Mouse (Mus musculus) lung, postnatal 14 days (tissue): Measurements from ENCODE around the gene Bcar1.

ENCODE experiments used
- DNase-seq: peaks from one replicate; pipeline ENCODE4 v3.0.0; 2021

The Bcar1 gene

GRCm38 (mm10) chr8:111769296-111769695 lies 25.7 kb upstream of the Bcar1 start:
- no peak for DNase-seq

DNA sequence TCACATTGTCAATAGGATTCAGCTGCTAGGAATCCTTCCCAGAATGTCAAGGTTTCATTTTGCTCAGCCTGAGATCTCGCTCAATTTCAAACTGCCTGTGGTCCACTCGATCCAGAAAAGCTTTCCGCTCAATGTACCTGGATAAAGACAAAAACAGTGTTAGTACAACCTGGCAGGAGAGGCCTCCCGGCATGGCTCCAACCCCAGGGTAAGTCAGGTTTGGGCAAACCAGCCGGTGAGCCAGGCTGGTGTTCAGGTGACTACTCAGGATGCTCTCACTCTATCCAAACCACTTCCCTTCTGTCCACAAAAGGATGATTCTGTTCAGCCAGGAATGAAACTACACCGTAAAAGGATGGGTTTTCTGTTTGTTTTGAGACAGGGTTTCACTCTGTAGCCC lies 25.0 kb upstream of the Bcar1 start:
- DNase-seq: no peak

GRCm38 (mm10) chr8:111765616-111766015 lies 22.0 kb upstream of the Bcar1 start:
- no peak for DNase-seq

GRCm38 (mm10) chr8:111765096-111765495 lies 21.5 kb upstream of the Bcar1 start:
- DNase-seq: no peak

- no peak for DNase-seq
These were observed 17.1 kb upstream of the Bcar1 start for GRCm38 (mm10) chr8:111760708-111761107.

GRCm38 (mm10) chr8:111758817-111759216 lies 15.2 kb upstream of the Bcar1 start:
- no peak for DNase-seq

DNA sequence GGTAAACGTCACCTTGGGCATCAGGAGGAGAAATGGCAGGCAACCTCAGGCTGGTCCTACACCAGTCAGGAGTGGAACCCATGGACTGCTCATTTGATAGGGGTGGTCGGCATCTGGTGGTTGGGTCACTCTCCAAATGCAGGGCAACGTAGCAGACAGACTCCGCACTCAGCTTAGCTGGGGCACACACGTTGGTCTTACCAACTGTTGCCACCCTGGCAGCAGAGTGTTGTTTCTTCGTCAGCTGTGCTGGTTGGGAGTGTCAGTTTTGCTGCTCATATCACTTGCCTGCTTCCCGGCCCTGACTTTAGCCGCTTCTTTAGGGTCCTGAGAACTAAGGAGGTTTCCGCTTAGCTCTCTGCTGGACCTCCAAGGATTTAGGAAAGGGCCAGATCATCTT lies 14.0 kb upstream of the Bcar1 start:
- no peak for DNase-seq

GRCm38 (mm10) chr8:111754736-111755135 lies 11.1 kb upstream of the Bcar1 start:
- DNase-seq: no peak

DNA sequence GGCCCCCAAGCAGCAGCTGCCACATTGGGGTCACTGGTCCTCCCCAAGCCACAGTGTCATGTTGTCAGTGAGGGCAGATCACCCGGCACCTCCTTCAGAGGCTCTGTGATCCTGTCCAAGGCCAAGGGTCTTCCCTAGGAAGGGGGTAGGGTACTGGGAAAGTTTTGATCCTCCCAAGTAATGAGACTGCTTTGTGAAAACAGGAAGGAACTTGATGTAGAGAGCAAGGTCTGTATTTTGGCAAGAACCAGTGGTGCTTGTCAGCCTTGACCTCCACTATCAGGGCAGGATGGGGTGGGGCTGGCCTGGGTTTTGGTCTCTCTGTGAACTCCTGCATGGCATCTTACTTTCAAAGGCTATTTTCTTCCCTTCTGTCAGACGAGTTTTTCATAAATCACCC lies 10.5 kb upstream of the Bcar1 start:
- DNase-seq: no peak

- DNase-seq: no peak
These were observed 5.2 kb upstream of the Bcar1 start for GRCm38 (mm10) chr8:111748766-111749165.

DNA sequence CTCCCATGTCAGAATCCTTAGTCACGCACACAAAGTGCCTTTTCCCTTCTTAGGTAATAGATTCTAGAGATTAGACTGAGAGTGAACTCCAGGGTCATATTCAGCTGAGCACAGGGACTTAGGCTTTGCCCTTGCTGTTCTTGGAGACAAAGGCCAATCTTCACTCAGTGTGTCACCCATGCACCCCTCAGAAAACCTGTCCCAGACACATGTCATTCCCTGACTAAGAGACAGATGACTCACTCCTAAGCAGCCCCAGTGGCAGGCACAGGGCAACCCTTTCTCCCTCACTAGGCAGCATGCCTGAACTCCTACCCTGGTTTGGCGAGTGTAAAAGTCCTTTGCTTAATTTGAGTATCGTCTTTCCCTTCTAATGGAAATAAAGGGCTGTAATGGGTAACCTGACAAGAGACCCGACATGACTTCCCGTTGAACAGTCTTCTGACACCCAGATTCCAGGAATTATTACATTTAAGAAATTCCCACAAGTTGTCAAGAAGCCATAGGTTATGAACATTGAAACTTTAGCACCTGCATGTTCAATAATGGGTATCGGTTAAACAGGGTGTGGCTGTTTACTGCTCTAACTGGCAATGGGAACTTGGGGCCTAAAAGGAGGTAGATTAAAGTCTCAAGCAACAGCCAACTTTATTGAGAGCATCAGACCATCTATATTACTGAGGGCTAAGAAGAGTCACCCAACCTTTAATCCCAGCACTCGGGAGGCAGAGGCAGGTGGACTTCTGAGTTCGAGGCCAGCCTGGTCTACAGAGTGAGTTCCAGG lies 4.4 kb upstream of the Bcar1 start:
- no peak for DNase-seq

- no peak for DNase-seq
These were observed 3.2 kb upstream of the Bcar1 start for GRCm38 (mm10) chr8:111746582-111747465.

- peak; percentile 81 for DNase-seq
These were observed 2.2 kb upstream of the Bcar1 start for GRCm38 (mm10) chr8:111745591-111746418.

- no peak for DNase-seq
These were observed 1.5 kb upstream of the Bcar1 start for GRCm38 (mm10) chr8:111745086-111745485.

DNA sequence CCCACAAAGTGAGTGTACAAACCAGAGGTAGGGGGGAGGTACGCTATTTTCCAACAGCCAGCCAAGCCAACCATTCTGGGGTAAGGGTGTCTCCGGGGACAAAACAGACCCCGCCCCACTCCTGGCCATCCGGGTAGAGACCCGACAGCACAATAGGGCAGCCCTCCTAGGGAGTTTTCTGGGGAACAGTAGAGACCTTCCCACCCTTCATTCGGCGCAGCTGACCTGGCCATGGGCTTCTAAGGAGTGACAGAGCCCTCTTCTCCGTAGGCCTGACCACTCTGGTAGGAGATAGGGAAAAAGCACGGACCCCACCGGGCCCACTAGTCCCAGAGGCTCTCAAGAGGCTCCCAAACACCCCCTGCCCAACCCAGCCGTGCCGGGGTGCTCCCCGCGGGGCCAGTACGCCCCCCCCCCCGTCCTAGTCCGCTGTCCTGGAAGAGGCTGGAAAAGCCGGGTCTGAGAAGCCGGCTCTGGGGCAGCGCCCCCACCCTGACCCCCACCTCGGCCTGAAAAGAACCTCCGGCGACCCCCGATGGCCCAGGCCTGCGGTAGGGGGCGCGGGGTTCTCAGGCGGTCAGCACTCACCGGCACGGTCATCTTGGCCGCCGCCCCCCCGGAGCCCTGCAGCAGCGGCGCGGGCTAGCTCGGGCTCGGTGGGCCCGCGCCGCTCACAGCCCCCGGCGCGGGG lies 363 bp downstream of the Bcar1 start:
- DNase-seq: no peak

- no peak for DNase-seq
These were observed 1.2 kb downstream of the Bcar1 start for GRCm38 (mm10) chr8:111742261-111743037.

DNA sequence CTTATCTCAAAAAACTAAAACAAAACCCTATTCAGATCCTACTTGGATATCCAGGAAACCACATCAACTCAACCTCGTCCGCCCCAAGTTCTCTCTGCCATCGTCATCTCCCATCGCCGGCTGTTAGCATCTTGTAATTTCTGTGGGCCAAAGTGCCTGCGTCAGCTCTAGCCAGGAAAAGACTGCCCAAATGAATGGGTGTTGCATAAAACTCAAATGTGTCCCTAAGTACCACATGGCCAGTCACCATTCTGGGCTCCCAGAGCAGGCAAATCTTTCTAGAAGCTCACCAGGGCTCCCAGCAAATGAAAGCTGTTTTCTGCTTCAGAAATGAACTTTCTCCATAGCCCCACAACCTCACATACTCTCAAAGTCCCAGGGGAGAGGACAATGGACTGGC lies 2.1 kb downstream of the Bcar1 start:
- DNase-seq: no peak

DNA sequence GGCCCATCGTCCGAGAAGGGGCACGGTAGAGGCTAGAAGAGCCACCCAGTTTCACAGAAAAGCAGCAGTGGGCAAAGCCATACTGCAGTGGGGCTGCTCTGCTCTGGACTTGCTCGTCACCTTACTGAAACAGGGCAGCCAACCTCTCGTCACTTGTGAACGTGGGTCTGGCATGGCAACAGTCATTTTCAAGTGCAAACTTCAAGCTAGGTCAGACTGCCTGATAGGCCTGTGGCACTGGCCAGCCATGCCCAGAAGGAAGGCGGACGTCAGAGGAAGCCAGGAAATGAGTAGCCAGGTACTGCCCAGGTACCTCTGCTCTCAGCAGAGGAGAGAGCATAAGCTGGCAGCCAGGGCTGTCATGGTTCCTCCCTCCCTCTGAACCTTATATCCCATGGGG lies 2.6 kb downstream of the Bcar1 start:
- no peak for DNase-seq

- DNase-seq: no peak
These were observed 3.3 kb downstream of the Bcar1 start for GRCm38 (mm10) chr8:111740301-111740711.

DNA sequence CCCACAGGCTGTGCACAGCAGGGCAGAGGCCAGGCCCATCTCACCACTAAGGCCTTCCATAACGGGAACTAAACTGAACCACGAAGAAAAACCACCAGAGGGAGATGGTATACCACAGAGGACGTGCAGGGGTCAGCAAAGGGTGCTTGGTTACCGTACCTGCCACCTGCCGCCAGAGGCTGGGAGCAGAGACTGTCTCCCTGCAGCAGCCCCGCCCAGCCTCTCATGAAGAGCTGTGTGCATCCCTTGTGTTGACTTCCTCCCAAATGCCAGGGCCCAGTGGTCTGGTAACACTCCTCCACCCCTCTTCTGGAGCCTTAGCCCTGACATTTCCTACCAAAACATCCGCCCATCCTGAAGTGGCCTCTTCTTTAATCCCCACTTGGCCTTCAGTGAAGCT lies 4.0 kb downstream of the Bcar1 start:
- no peak for DNase-seq

- DNase-seq: no peak
These were observed 4.7 kb downstream of the Bcar1 start for GRCm38 (mm10) chr8:111738867-111739266.

DNA sequence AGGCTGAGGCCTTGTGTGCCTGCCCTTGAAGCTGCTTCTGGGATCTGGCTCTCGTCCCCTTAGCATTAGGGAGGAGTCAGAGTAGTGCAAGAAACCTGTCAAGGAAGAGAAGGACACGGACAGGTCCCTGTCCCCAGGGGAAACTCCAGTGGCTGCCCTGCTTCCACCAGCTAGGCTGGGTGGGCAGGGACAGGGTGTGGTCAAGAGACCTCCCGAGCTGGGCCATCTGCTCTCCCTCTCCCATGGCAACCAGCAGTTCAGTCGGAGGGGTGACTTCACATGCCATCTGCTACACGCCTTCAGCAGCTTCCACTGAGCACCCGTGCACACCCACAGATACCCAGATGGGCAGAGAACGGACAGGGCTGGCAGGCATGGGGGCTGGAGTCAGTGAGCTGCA lies 7.3 kb downstream of the Bcar1 start:
- no peak for DNase-seq
